Mouse (Mus musculus) left cerebral cortex, postnatal 4 days (tissue): ENCODE data around the gene Mrm1. TPM values are rescaled to one million over a fixed set of nuclear protein-coding genes. Genes with fewer than 3 reads are reported as not detected.
"Not testable (repeated sequence)": the region's sequence is repeated elsewhere in the genome, so short reads cannot be mapped to it uniquely, and the experiment has no call there.

ENCODE experiments used
- DNase-seq: peaks from one replicate; pipeline ENCODE4 v3.0.0-alpha.2; 2022
- intact Hi-C: fragments of 180-260 bp; cut with DNase I; formaldehyde crosslinking; loops from one replicate; pipeline ENCODE4 v1.15.1; 2025
- total RNA-seq, 2 experiments: library from RNA; stranded (reverse); gene quantifications; 2 replicates each; pipeline ENCODE4 v1.2.3; 2021

Gene Mrm1
- total RNA-seq, result 10 to 100 TPM; 15.6 to 24.5 TPM

- DNase-seq, result peak; percentile 95
- intact Hi-C loops, result no loop called here
These were observed at the start of gene Mrm1 for GRCm38 (mm10) chr11:84818961-84819692. Gene Mrm1, minus strand, starts transcription at chr11:84819515.

- no peak for DNase-seq
- intact Hi-C loops, result no loop called here
These were observed 49.5 kb upstream of the Mrm1 start for GRCm38 (mm10) chr11:84868786-84869259.

GRCm38 (mm10) chr11:84867586-84867985, 48.3 kb upstream of the Mrm1 start:
- intact Hi-C loops, result no loop called here
- DNase-seq, result no peak

- intact Hi-C loops, result no loop called here
- no peak for DNase-seq
These were observed 46.0 kb upstream of the Mrm1 start for GRCm38 (mm10) chr11:84865268-84865667.

GRCm38 (mm10) chr11:84855285-84855684, 36.0 kb upstream of the Mrm1 start:
- intact Hi-C loops, result no loop called here
- DNase-seq, result no peak

- DNase-seq, result no peak
- intact Hi-C loops, result no loop called here
These were observed 28.3 kb upstream of the Mrm1 start for GRCm38 (mm10) chr11:84847475-84848090.

- DNase-seq, result no peak
- intact Hi-C loops, result no loop called here
These were observed 27.6 kb upstream of the Mrm1 start for GRCm38 (mm10) chr11:84846741-84847474.

- no peak for DNase-seq
- intact Hi-C loops, result no loop called here
These were observed 20.0 kb upstream of the Mrm1 start for GRCm38 (mm10) chr11:84839330-84839729.

GRCm38 (mm10) chr11:84829495-84829894, 10.2 kb upstream of the Mrm1 start:
- intact Hi-C loops, DNase-seq: not testable (repeated sequence)

- intact Hi-C loops, result no loop called here
- DNase-seq, result peak; percentile 93
These were observed 9.4 kb upstream of the Mrm1 start, which contains the start of gene Dhrs11 for GRCm38 (mm10) chr11:84828516-84829399. Gene Dhrs11, minus strand, starts transcription at chr11:84828994.

GRCm38 (mm10) chr11:84827901-84828503, 8.7 kb upstream of the Mrm1 start:
- intact Hi-C loops, result no loop called here

GRCm38 (mm10) chr11:84827492-84827891, 8.2 kb upstream of the Mrm1 start:
- intact Hi-C loops, result no loop called here
- no peak for DNase-seq

More at GRCm38 (mm10) chr11:84827901-84828503, 8.7 kb upstream of the Mrm1 start:
- no peak for DNase-seq

GRCm38 (mm10) chr11:84826185-84826584, 6.9 kb upstream of the Mrm1 start:
- intact Hi-C loops, result no loop called here
- DNase-seq, result peak; percentile 66

GRCm38 (mm10) chr11:84825261-84825807, 6.0 kb upstream of the Mrm1 start:
- intact Hi-C loops, result no loop called here
- no peak for DNase-seq

GRCm38 (mm10) chr11:84823484-84823897, 4.2 kb upstream of the Mrm1 start:
- intact Hi-C loops, result no loop called here
- DNase-seq, result no peak

GRCm38 (mm10) chr11:84822487-84822886, 3.2 kb upstream of the Mrm1 start:
- no peak for DNase-seq
- intact Hi-C loops, result no loop called here

- DNase-seq, result no peak
- intact Hi-C loops, result no loop called here
These were observed 1.9 kb upstream of the Mrm1 start for GRCm38 (mm10) chr11:84821131-84821770.

GRCm38 (mm10) chr11:84818085-84818960, 992 bp downstream of the Mrm1 start:
- DNase-seq, result peak; percentile 58
- intact Hi-C loops, result no loop called here
